Mouse (Mus musculus) midbrain, embryonic 14.5 days (tissue): ENCODE measurements at regions not wholly inside any gene's neighbourhood (a gene's known extent, or its start where the extent isn't known, plus 50 kb on each side); places are given as distances from the start of the nearest gene placed in this dataset.

Experiments used
- ATAC-seq: fragments of 200-750 bp; cut with Nextera tagmentation; 2 replicates; pipeline ENCODE4 v1.8.0; 2017; ENCODE audit warnings: moderate number of reproducible peaks, moderate library complexity; ENCODE audit not compliant: low FRiP score, low TSS enrichment
- DNase-seq: peaks from one replicate; pipeline ENCODE4 v3.0.0-alpha.2; 2015
- H3K27ac ChIP-seq: fragments of 300-500 bp; sonication (generic); replicated peaks from 2 replicates; pipeline ENCODE4 v1.5.1; 2014; ENCODE audit warnings: mild to moderate bottlenecking, low read depth, low read length, moderate library complexity
- H3K27me3 ChIP-seq: fragments of 300-500 bp; sonication (generic); 2 replicates; pipeline ENCODE4 v1.6.1; 2014; ENCODE audit warnings: low read length, control low read depth, mixed read lengths; ENCODE audit not compliant: control insufficient read depth, insufficient read depth
- H3K36me3 ChIP-seq: fragments of 300-500 bp; sonication (generic); 2 replicates; pipeline ENCODE4 v1.6.1; 2014; ENCODE audit warnings: low read length, control low read depth; ENCODE audit not compliant: control insufficient read depth, insufficient read depth
- H3K4me1 ChIP-seq: fragments of 300-500 bp; sonication (generic); 2 replicates; pipeline ENCODE4 v1.6.1; 2014; ENCODE audit warnings: mild to moderate bottlenecking, antibody characterized with exemption, low read length, control low read depth; ENCODE audit not compliant: control insufficient read depth, insufficient read depth
- H3K4me2 ChIP-seq: fragments of 300-500 bp; sonication (generic); 2 replicates; pipeline ENCODE4 v1.6.1; 2014; ENCODE audit warnings: mild to moderate bottlenecking, low read length, moderate library complexity
- H3K4me3 ChIP-seq: fragments of 300-500 bp; sonication (generic); replicated peaks from 2 replicates; pipeline ENCODE4 v1.5.1; 2014; ENCODE audit warnings: low read depth, low read length
- H3K9ac ChIP-seq: fragments of 300-500 bp; sonication (generic); replicated peaks from 2 replicates; pipeline ENCODE4 v1.6.1; 2014; ENCODE audit warnings: mild to moderate bottlenecking, low read length, moderate library complexity
- H3K9me3 ChIP-seq: fragments of 300-500 bp; sonication (generic); 2 replicates; pipeline ENCODE4 v1.6.1; 2016; ENCODE audit warnings: low read length, control low read depth, mixed read lengths; ENCODE audit not compliant: control insufficient read depth
- WGBS: fragments of 180-500 bp; shearing (Covaris S2); extraction: QIAGEN DNeasy Blood & Tissue Kit; methylation state at CpG from one replicate; pipeline ENCODE4 v1.1.7; 2014; 5-methylcytosine and 5-hydroxymethylcytosine counted together

- Histone ChIP-seq H3K36me3 (no peaks in the 10 kb centered on the region), H3K4me1 (no peaks in the 10 kb centered on the region), H3K27me3 (no peaks in the 10 kb centered on the region), H3K9me3 (no peaks in the 10 kb centered on the region), H3K4me2 (no peak overlapping the region), H3K4me3 (no peak overlapping the region), H3K9ac (no peak overlapping the region), H3K27ac (no peak overlapping the region)
- 92% methylated on average over 7 of the region's 7 CpGs for WGBS
- no peak for DNase-seq
- ATAC-seq, result no peak
These were observed 162.5 kb downstream of the Cog6 start for GRCm38 (mm10) chr3:52854560-52854959.

GRCm38 (mm10) chr3:52853126-52853525, 163.9 kb downstream of the Cog6 start:
- no peak overlapping the region for H3K4me2 ChIP-seq
- H3K27ac ChIP-seq, result no peak overlapping the region
- H3K4me1 ChIP-seq, result no peaks in the 10 kb centered on the region
- no peaks in the 10 kb centered on the region for H3K27me3 ChIP-seq
- H3K9me3 ChIP-seq, result no peaks in the 10 kb centered on the region
- H3K4me3 ChIP-seq, result no peak overlapping the region
- no peaks in the 10 kb centered on the region for H3K36me3 ChIP-seq
- no peak overlapping the region for H3K9ac ChIP-seq
- no peak for DNase-seq
- 88% methylated on average over 3 of the region's 3 CpGs for WGBS
- no peak for ATAC-seq

- Histone ChIP-seq H3K4me2 (no peak overlapping the region), H3K9ac (no peak overlapping the region), H3K4me3 (no peak overlapping the region), H3K36me3 (no peaks in the 10 kb centered on the region), H3K27me3 (0 out of 2 replicates have a peak, but pooled peaks cover 9% of the 10 kb centered on the region), H3K27ac (no peak overlapping the region), H3K9me3 (no peaks in the 10 kb centered on the region), H3K4me1 (no peaks in the 10 kb centered on the region)
- no peak for DNase-seq
- no peak for ATAC-seq
These were observed 171.9 kb downstream of the Cog6 start for GRCm38 (mm10) chr3:52845166-52845565.

- no peaks in the 10 kb centered on the region for H3K9me3 ChIP-seq
- H3K36me3 ChIP-seq, result no peaks in the 10 kb centered on the region
- H3K4me1 ChIP-seq, result no peaks in the 10 kb centered on the region
- no peak for ATAC-seq
- 28% methylated on average over 7 of the region's 7 CpGs for WGBS
- no peak overlapping the region for H3K4me2 ChIP-seq
- no peak overlapping the region for H3K4me3 ChIP-seq
- H3K27ac ChIP-seq, result no peak overlapping the region
- no peak overlapping the region for H3K9ac ChIP-seq
- 0 out of 2 replicates have a peak, but pooled peaks cover 9% of the 10 kb centered on the region for H3K27me3 ChIP-seq
- peak; percentile 81 for DNase-seq
These were observed 173.0 kb downstream of the Cog6 start for GRCm38 (mm10) chr3:52843998-52844397.

GRCm38 (mm10) chr3:52842866-52843425, 174.1 kb downstream of the Cog6 start:
- ATAC-seq, result no peak
- Histone ChIP-seq H3K4me3 (no peak overlapping the region), H3K36me3 (no peaks in the 10 kb centered on the region), H3K27me3 (0 out of 2 replicates have a peak, but pooled peaks cover 9% of the 10 kb centered on the region), H3K4me1 (peaks cover 5% of the 10 kb centered on the region; the same call in 1 of the 2 replicates), H3K9me3 (no peaks in the 10 kb centered on the region), H3K4me2 (no peak overlapping the region), H3K9ac (no peak overlapping the region), H3K27ac (no peak overlapping the region)
- 69% methylated on average over 10 of the region's 10 CpGs for WGBS
- no peak for DNase-seq

GRCm38 (mm10) chr3:52840160-52840953, 176.7 kb downstream of the Cog6 start:
- Histone ChIP-seq H3K9ac (no peak overlapping the region), H3K4me2 (no peak overlapping the region), H3K4me1 (peaks cover 12% of the 10 kb centered on the region; the same call in 1 of the 2 replicates), H3K4me3 (no peak overlapping the region), H3K27ac (no peak overlapping the region), H3K27me3 (0 out of 2 replicates have a peak, but pooled peaks cover 9% of the 10 kb centered on the region), H3K9me3 (no peaks in the 10 kb centered on the region), H3K36me3 (no peaks in the 10 kb centered on the region)
- ATAC-seq (no peak), DNase-seq (no peak)
- WGBS, result 79% methylated on average over 12 of the region's 12 CpGs

- no peaks in the 10 kb centered on the region for H3K36me3 ChIP-seq
- H3K27ac ChIP-seq, result no peak overlapping the region
- 28% methylated on average over 14 of the region's 14 CpGs for WGBS
- ATAC-seq, result no peak
- no peak overlapping the region for H3K4me3 ChIP-seq
- H3K9me3 ChIP-seq, result no peaks in the 10 kb centered on the region
- peaks cover 12% of the 10 kb centered on the region; the same call in 1 of the 2 replicates for H3K4me1 ChIP-seq
- DNase-seq, result peak; percentile 67
- H3K4me2 ChIP-seq, result peak overlapping the region; percentile 24
- H3K27me3 ChIP-seq, result 0 out of 2 replicates have a peak, but pooled peaks cover 5% of the 10 kb centered on the region
- H3K9ac ChIP-seq, result no peak overlapping the region
These were observed 179.0 kb downstream of the Cog6 start for GRCm38 (mm10) chr3:52838020-52838419.

- no peak overlapping the region for H3K4me3 ChIP-seq
- no peak overlapping the region for H3K9ac ChIP-seq
- WGBS, result 8% methylated on average over 4 of the region's 4 CpGs
- 0 out of 2 replicates have a peak, but pooled peaks cover under 1% of the 10 kb centered on the region for H3K27me3 ChIP-seq
- no peak for DNase-seq
- H3K4me2 ChIP-seq, result peak overlapping the region; percentile 24; the same call in 1 of the 2 replicates
- no peak for ATAC-seq
- H3K36me3 ChIP-seq, result no peaks in the 10 kb centered on the region
- H3K9me3 ChIP-seq, result no peaks in the 10 kb centered on the region
- H3K4me1 ChIP-seq, result peaks cover 12% of the 10 kb centered on the region; the same call in 1 of the 2 replicates
- H3K27ac ChIP-seq, result no peak overlapping the region
These were observed 179.5 kb downstream of the Cog6 start for GRCm38 (mm10) chr3:52837527-52837926.

GRCm38 (mm10) chr3:52836780-52837179, 180.3 kb downstream of the Cog6 start:
- Histone ChIP-seq H3K4me3 (no peak overlapping the region), H3K27me3 (no peaks in the 10 kb centered on the region), H3K36me3 (no peaks in the 10 kb centered on the region), H3K4me2 (no peak overlapping the region), H3K27ac (no peak overlapping the region), H3K4me1 (peaks cover 12% of the 10 kb centered on the region; the same call in 1 of the 2 replicates), H3K9me3 (no peaks in the 10 kb centered on the region), H3K9ac (no peak overlapping the region)
- DNase-seq (no peak), ATAC-seq (no peak)
- 8% methylated on average over 8 of the region's 8 CpGs for WGBS
